Mouse (Mus musculus): Measurements from ENCODE around the gene Slc6a16. TPM values are rescaled to one million over a fixed set of nuclear protein-coding genes. Genes with fewer than 3 reads are reported as not detected.
A peak's percentile ranks its signal among the peaks of the same experiment; 100 is the strongest.

Gene Slc6a16
- total RNA-seq, 1 experiment, result 12.7 TPM

GRCm38 (mm10) chr7:45273672-45274071 lies 32.8 kb downstream of the Slc6a16 start:
- no peak for TF ChIP-seq CHD2 (IDR thresholded peaks at IDR 0.05; ENCODE audit: low read depth, low read length)
- no peak for TF ChIP-seq ZC3H11A (IDR thresholded peaks at IDR 0.05; ENCODE audit: borderline replicate concordance, low read depth, low read length)
- no peak for TF ChIP-seq ZNF384 (IDR thresholded peaks at IDR 0.05; ENCODE audit: low read depth, low read length)
- no peak for TF ChIP-seq HCFC1 (IDR thresholded peaks at IDR 0.05; ENCODE audit: borderline replicate concordance, insufficient read depth, low read length)
- no peak for TF ChIP-seq MAFK (IDR thresholded peaks at IDR 0.05; ENCODE audit: insufficient read depth, low read depth, low read length)
- in situ Hi-C loops (cut with MboI; ENCODE audit: low sequenced_read_pairs in 2 of 2, unreplicated experiment in 2 of 2), result no loop called here

DNA sequence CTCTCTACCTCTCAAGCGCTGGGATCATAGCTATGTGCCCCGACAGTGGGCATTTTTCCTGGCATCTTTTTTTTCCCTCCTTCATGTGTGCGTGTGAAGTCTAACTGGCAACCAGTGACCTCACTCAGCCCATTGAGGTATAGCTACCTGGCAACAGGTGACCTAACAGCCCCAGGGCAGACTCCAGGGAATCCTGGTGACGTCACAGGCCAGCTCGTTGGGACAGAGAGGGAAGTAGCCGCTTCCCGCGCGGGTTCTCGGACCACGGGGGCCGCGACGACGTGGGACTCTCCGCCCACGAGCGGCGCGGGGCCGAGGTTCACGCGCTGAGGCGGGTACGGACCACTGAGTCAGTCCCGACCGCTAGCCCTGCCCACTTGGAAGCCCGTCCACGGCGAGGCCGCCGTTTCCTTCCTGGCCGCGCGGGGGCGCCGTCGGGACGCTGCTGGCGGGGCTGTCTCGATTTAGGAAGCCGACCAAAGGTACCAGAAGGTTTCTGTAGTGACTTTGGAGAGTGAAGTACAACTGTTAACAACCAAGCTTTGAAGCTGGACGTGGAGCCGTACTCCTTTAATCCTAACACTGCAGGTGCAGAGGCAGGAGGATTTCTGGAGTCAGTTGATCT lies 36.4 kb downstream of the Slc6a16 start, which contains the start of gene Slc6a21:
TSS of gene Slc6a21 (plus strand) at position 378 of the 625 bp plus-strand sequence.
- no peaks in the 10 kb centered on the region for H3K36me3 ChIP-seq (ENCODE audit: control insufficient read depth, insufficient read depth, low read length, poor library complexity, severe bottlenecking)
- H3K9me3 ChIP-seq (ENCODE audit: control insufficient read depth, insufficient read depth, low read depth, low read length), result no peaks in the 10 kb centered on the region
- TF ChIP-seq ZC3H11A (IDR thresholded peaks at IDR 0.05; ENCODE audit: borderline replicate concordance, low read depth, low read length) (0 out of 2 replicates have a peak, but pooled peaks have one; percentile 13), HCFC1 (IDR thresholded peaks at IDR 0.05; ENCODE audit: borderline replicate concordance, insufficient read depth, low read length) (no peak)
- in situ Hi-C loops (cut with MboI; ENCODE audit: low sequenced_read_pairs in 2 of 2, unreplicated experiment in 2 of 2), result no loop called here
- peaks cover 9 to 18% of the 10 kb centered on the region in 2 experiments for H3K4me1 ChIP-seq (ENCODE audit: control insufficient read depth in 2 of 2, insufficient read depth in 2 of 2, low read length in 2 of 2, poor library complexity in 1 of 2)
- H3K9ac ChIP-seq (ENCODE audit: insufficient read depth, low read depth, low read length, poor library complexity, severe bottlenecking), result peak within 1 kb of the TSS; percentile 66; the same call in 1 of the 2 replicates
- peak; percentile 60 for DNase-seq (ENCODE audit: low read depth, low spot score)
- H3K4me3 ChIP-seq (ENCODE audit: insufficient read depth in 1 of 2, low read depth in 1 of 2, low read length in 2 of 2, poor library complexity in 1 of 2, severe bottlenecking in 1 of 2), result peak within 1 kb of the TSS; percentile 74 to 78
- H3K27ac ChIP-seq (ENCODE audit: insufficient read depth, low read depth, low read length, poor library complexity, severe bottlenecking), result no peak within 1 kb of the TSS

More at GRCm38 (mm10) chr7:45273672-45274071, 32.8 kb downstream of the Slc6a16 start:
- H3K9me3 ChIP-seq (ENCODE audit: control insufficient read depth, insufficient read depth, low read depth, low read length), result no peaks in the 10 kb centered on the region
- DNase-seq (ENCODE audit: low read depth, low spot score), result no peak
- H3K4me1 ChIP-seq (ENCODE audit: control insufficient read depth in 2 of 2, insufficient read depth in 2 of 2, low read length in 2 of 2, poor library complexity in 1 of 2), result peaks cover 9 to 15% of the 10 kb centered on the region in 2 experiments
- H3K4me3 ChIP-seq (ENCODE audit: insufficient read depth in 1 of 2, low read depth in 1 of 2, low read length in 2 of 2, poor library complexity in 1 of 2, severe bottlenecking in 1 of 2), result no peak overlapping the region
- no peaks in the 10 kb centered on the region for H3K36me3 ChIP-seq (ENCODE audit: control insufficient read depth, insufficient read depth, low read length, poor library complexity, severe bottlenecking)
- H3K27ac ChIP-seq (ENCODE audit: insufficient read depth, low read depth, low read length, poor library complexity, severe bottlenecking), result no peak overlapping the region
- H3K9ac ChIP-seq (ENCODE audit: insufficient read depth, low read depth, low read length, poor library complexity, severe bottlenecking), result no peak overlapping the region

- TF ChIP-seq ZC3H11A (IDR thresholded peaks at IDR 0.05; ENCODE audit: borderline replicate concordance, low read depth, low read length) (no peak), HCFC1 (IDR thresholded peaks at IDR 0.05; ENCODE audit: borderline replicate concordance, insufficient read depth, low read length) (no peak), ZNF384 (IDR thresholded peaks at IDR 0.05; ENCODE audit: low read depth, low read length) (no peak), CHD2 (IDR thresholded peaks at IDR 0.05; ENCODE audit: low read depth, low read length) (no peak), MAFK (IDR thresholded peaks at IDR 0.05; ENCODE audit: insufficient read depth, low read depth, low read length) (no peak)
- in situ Hi-C loops (cut with MboI; ENCODE audit: low sequenced_read_pairs in 2 of 2, unreplicated experiment in 2 of 2), result no loop called here
- Histone ChIP-seq H3K9ac (ENCODE audit: insufficient read depth, low read depth, low read length, poor library complexity, severe bottlenecking) (no peak overlapping the region), H3K9me3 (ENCODE audit: control insufficient read depth, insufficient read depth, low read depth, low read length) (no peaks in the 10 kb centered on the region), H3K4me3 (ENCODE audit: insufficient read depth in 1 of 2, low read depth in 1 of 2, low read length in 2 of 2, poor library complexity in 1 of 2, severe bottlenecking in 1 of 2) (no peak overlapping the region), H3K4me1 (ENCODE audit: control insufficient read depth in 2 of 2, insufficient read depth in 2 of 2, low read length in 2 of 2, poor library complexity in 1 of 2) (peaks cover 0 to 10% of the 10 kb centered on the region in 2 experiments; a peak in 1 of 4 replicates), H3K36me3 (ENCODE audit: control insufficient read depth, insufficient read depth, low read length, poor library complexity, severe bottlenecking) (no peaks in the 10 kb centered on the region), H3K27ac (ENCODE audit: insufficient read depth, low read depth, low read length, poor library complexity, severe bottlenecking) (no peak overlapping the region)
- no peak for DNase-seq (ENCODE audit: low read depth, low spot score)
Observed at GRCm38 (mm10) chr7:45286486-45286885, 45.6 kb downstream of the Slc6a16 start.

DNA sequence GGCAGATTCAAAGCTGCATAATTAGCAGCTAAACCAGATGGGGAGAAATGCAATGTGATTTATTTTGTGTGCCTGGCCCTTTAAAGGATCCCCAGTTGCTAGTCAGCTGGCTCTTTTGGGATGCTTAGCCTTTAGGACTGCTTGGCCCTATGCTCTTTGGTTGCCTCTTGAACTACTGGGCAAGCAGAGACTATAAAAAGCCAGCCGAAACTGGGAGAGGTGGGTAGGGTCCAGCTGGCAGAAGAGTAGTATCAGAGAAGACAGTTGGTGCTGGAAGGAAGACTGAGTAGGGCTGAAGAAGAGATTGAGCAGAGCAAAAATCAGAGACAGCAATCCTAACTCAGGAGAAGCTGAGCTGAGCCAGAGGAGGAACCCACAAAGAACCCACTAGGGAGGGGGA lies 55.7 kb downstream of the Slc6a16 start:
- in situ Hi-C loops (cut with MboI; ENCODE audit: low sequenced_read_pairs in 2 of 2, unreplicated experiment in 2 of 2), result no loop called here
- DNase-seq (ENCODE audit: low read depth, low spot score), result no peak
- Histone ChIP-seq H3K36me3 (ENCODE audit: control insufficient read depth, insufficient read depth, low read length, poor library complexity, severe bottlenecking) (no peaks in the 10 kb centered on the region), H3K4me1 (ENCODE audit: control insufficient read depth in 2 of 2, insufficient read depth in 2 of 2, low read length in 2 of 2, poor library complexity in 1 of 2) (peaks cover 0 to 3% of the 10 kb centered on the region in 2 experiments; a peak in 2 of 4 replicates), H3K4me3 (ENCODE audit: insufficient read depth in 1 of 2, low read depth in 1 of 2, low read length in 2 of 2, poor library complexity in 1 of 2, severe bottlenecking in 1 of 2) (no peak overlapping the region), H3K9me3 (ENCODE audit: control insufficient read depth, insufficient read depth, low read depth, low read length) (no peaks in the 10 kb centered on the region), H3K27ac (ENCODE audit: insufficient read depth, low read depth, low read length, poor library complexity, severe bottlenecking) (no peak overlapping the region), H3K9ac (ENCODE audit: insufficient read depth, low read depth, low read length, poor library complexity, severe bottlenecking) (no peak overlapping the region)
- TF ChIP-seq HCFC1 (IDR thresholded peaks at IDR 0.05; ENCODE audit: borderline replicate concordance, insufficient read depth, low read length) (no peak), ZNF384 (IDR thresholded peaks at IDR 0.05; ENCODE audit: low read depth, low read length) (no peak), ZC3H11A (IDR thresholded peaks at IDR 0.05; ENCODE audit: borderline replicate concordance, low read depth, low read length) (no peak), MAFK (IDR thresholded peaks at IDR 0.05; ENCODE audit: insufficient read depth, low read depth, low read length) (no peak)

Measured in ES-E14 (cell line).